1 mouse cellular context compared by ENCODE assay signal in the genomic region with DNA sequence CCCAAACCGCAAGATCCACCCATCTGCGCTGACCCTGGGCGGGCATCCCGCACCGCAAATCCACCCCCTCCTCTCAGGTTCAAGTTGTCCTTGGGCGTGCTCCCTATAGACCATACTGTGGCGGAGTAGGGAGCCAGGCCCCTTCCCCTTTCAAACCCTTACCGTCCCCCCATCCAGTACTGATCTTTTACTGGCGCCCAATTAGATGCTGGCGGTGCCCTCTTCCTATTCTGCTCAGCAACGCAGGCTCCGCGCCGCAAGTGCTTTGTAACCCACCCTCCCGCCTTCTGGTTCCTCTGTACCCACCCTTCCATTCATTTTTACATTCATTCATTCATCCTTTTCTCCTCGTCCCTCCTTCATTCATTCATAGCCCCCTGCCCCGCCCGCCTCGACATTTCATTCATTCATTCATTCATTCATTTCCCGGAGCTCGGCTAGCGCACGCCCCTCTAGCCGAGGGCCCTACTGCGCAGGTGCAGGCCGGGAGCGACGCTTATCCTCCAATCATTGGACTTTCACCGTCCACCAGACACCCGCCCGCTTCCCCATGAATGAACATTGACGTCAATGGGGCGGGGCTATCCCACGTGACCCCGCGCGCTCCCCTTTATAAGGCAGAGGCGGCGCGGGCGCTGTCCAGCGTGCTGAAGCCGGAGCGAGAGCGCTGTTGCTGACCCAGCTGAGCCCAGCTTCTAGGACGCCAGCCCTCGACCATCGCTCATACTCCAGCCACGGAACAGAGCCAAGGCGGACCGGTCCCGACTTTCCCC.
TF ChIP-seq lines count a peak whose summit lies in the region.

No protein-coding gene starts in this region.

TF ChIP-seq in CH12.LX, 34 proteins besides CTCF, POLR2A, EP300 and RAD21 (continued from another document):
- peak; percentile 54 for TF ChIP-seq HCFC1 (IDR thresholded peaks at IDR 0.05; ENCODE audit: low read depth, low read length)
- no peak for TF ChIP-seq CHD2 (IDR thresholded peaks at IDR 0.05; ENCODE audit: low read length)
- TF ChIP-seq CHD1 (IDR thresholded peaks at IDR 0.05; ENCODE audit: low read depth, low read length) = no peak
- TF ChIP-seq SIN3A (IDR thresholded peaks at IDR 0.05; ENCODE audit: low read length) = peak; percentile 100
- no peak for TF ChIP-seq ZMIZ1 (IDR thresholded peaks at IDR 0.05; ENCODE audit: low read depth, low read length)
- no peak for TF ChIP-seq ZC3H11A (IDR thresholded peaks at IDR 0.05; ENCODE audit: low read depth, low read length)
- peak; percentile 94 for TF ChIP-seq NRF1 (IDR thresholded peaks at IDR 0.05; ENCODE audit: low read depth, low read length)
- TF ChIP-seq ETS1 (conservative IDR thresholded peaks at IDR 0.05; ENCODE audit: low read depth, low read length) = no peak
- peak; percentile 40; the same call in 1 of the 2 replicates for TF ChIP-seq TCF12 (IDR thresholded peaks at IDR 0.05; ENCODE audit: low read depth, low read length)
- no peak for TF ChIP-seq ZNF384 (IDR thresholded peaks at IDR 0.05; ENCODE audit: low read depth, low read length)
- peak; percentile 92 for TF ChIP-seq MAX (IDR thresholded peaks at IDR 0.05; ENCODE audit: low read length)
- TF ChIP-seq KAT2A (IDR thresholded peaks at IDR 0.05; ENCODE audit: insufficient replicate concordance, low read length) = no peak
- TF ChIP-seq POLR2AphosphoS2 (IDR thresholded peaks at IDR 0.05; ENCODE audit: low read depth, low read length) = no peak
- TF ChIP-seq ELF1 (IDR thresholded peaks at IDR 0.05; ENCODE audit: low read depth, low read length) = peak; percentile 74
- TF ChIP-seq SMC3 (IDR thresholded peaks at IDR 0.05; ENCODE audit: low read depth, low read length) = no peak
- no peak for TF ChIP-seq JUN (IDR thresholded peaks at IDR 0.05; ENCODE audit: insufficient read depth, low read depth, low read length)
- peak; percentile 91 for TF ChIP-seq BHLHE40 (IDR thresholded peaks at IDR 0.05; ENCODE audit: low read depth, low read length)
- peak; percentile 83; the same call in 1 of the 2 replicates for TF ChIP-seq MAZ (IDR thresholded peaks at IDR 0.05; ENCODE audit: low read depth, low read length)
- no peak for TF ChIP-seq MYC (IDR thresholded peaks at IDR 0.05; ENCODE audit: low read depth, low read length)
- TF ChIP-seq UBTF (IDR thresholded peaks at IDR 0.05; ENCODE audit: low read depth, low read length) = no peak
- TF ChIP-seq MEF2A (IDR thresholded peaks at IDR 0.05; ENCODE audit: borderline replicate concordance, low read depth, low read length) = no peak
- no peak for TF ChIP-seq E2F4 (IDR thresholded peaks at IDR 0.05; ENCODE audit: insufficient replicate concordance, low read depth, low read length)
- TF ChIP-seq IRF4 (IDR thresholded peaks at IDR 0.05; ENCODE audit: low read depth, low read length) = peak; percentile 37; the same call in 1 of the 2 replicates
- TF ChIP-seq TBP (conservative IDR thresholded peaks at IDR 0.05; ENCODE audit: low read depth, low read length) = peak; percentile 87
- TF ChIP-seq USF2 (conservative IDR thresholded peaks at IDR 0.05; ENCODE audit: low read depth, low read length) = peak; percentile 89
- TF ChIP-seq PAX5 (IDR thresholded peaks at IDR 0.05; ENCODE audit: low read length) = no peak
- TF ChIP-seq GABPA (IDR thresholded peaks at IDR 0.05; ENCODE audit: insufficient replicate concordance, low read depth, low read length) = no peak
- TF ChIP-seq ZKSCAN1 (IDR thresholded peaks at IDR 0.05; ENCODE audit: borderline replicate concordance, low read depth, low read length) = no peak
